Mouse (Mus musculus) hindbrain, embryonic 15.5 days (tissue): ENCODE measurements at regions not wholly inside any gene's neighbourhood (a gene's known extent, or its start where the extent isn't known, plus 50 kb on each side); places are given as distances from the start of the nearest gene placed in this dataset.

Experiments used
- ATAC-seq: fragments of 200-750 bp; cut with Nextera tagmentation; 2 replicates; pipeline ENCODE4 v1.8.0; 2017; ENCODE audit warnings: low read depth, moderate number of reproducible peaks, moderate TSS enrichment; ENCODE audit not compliant: low FRiP score
- H3K27ac ChIP-seq: fragments of 300-500 bp; sonication (generic); replicated peaks from 2 replicates; pipeline ENCODE4 v1.5.1; 2015; ENCODE audit warnings: mild to moderate bottlenecking, inconsistent platforms
- H3K27me3 ChIP-seq: fragments of 300-500 bp; sonication (generic); 2 replicates; pipeline ENCODE4 v1.6.1; 2015; ENCODE audit warnings: control low read depth, inconsistent platforms
- H3K36me3 ChIP-seq: fragments of 300-500 bp; sonication (generic); 2 replicates; pipeline ENCODE4 v1.6.1; 2015; ENCODE audit warnings: control low read depth, inconsistent platforms
- H3K4me1 ChIP-seq: fragments of 300-500 bp; sonication (generic); replicated peaks from 2 replicates; pipeline ENCODE4 v1.6.1; 2015; ENCODE audit warnings: control low read depth, inconsistent platforms
- H3K4me2 ChIP-seq: fragments of 300-500 bp; sonication (generic); 2 replicates; pipeline ENCODE4 v1.6.1; 2015; ENCODE audit warnings: moderate library complexity, mild to moderate bottlenecking, inconsistent platforms
- H3K4me3 ChIP-seq: fragments of 300-500 bp; sonication (generic); 2 replicates; pipeline ENCODE4 v1.5.1; 2015; ENCODE audit warnings: mild to moderate bottlenecking, inconsistent platforms
- H3K9ac ChIP-seq: fragments of 300-500 bp; sonication (generic); 2 replicates; pipeline ENCODE4 v1.6.1; 2015; ENCODE audit warnings: inconsistent platforms
- H3K9me3 ChIP-seq: fragments of 300-500 bp; sonication (generic); 2 replicates; pipeline ENCODE4 v1.6.1; 2016; ENCODE audit warnings: control low read depth, inconsistent platforms
- WGBS: fragments of 180-500 bp; shearing (Covaris S2); methylation state at CpG from one replicate; pipeline ENCODE4 v1.1.7; 2015; 5-methylcytosine and 5-hydroxymethylcytosine counted together

DNA sequence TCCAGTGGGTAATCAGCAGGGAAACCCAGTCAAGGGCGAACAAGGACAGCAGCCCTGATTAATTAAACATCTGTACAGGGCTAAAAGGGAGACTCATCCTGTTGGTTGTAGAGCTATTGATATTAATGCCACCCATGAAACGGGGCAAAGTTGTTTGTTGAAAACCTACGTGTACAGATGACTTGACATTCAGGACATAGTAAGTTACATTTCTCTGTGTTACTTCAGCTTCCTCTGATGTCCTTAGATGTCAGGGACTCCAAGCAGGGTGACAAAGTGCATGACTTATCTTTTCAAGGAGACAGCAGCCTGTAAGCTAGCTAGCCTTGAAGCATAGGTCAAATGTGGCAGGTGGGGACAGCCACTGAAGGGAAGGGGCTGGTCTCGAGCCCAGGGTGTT, 390.5 kb downstream of the Ccdc171 start:
- H3K27ac ChIP-seq: no peak overlapping the region
- WGBS: 75% methylated on average over 4 of the region's 4 CpGs
- ATAC-seq: no peak

DNA sequence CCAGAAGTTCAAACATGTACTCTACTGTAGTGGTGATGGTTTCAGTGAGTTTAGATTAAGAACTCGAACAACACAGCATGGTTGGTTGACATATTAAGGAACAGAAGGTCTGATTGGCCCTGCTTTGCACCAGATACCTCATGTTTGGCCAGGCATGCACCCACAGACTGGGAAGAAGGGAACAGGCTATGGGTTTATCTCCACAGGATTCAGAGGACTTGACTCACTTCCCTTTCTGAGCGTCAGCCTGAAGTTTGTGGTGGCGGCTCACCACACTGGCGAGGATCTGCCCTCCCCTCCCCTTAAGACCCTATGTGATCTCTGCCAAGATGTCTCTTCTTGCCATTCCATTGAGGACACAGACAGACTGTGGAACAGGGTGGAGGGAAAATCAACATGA, 391.7 kb downstream of the Ccdc171 start:
- WGBS: 92% methylated on average over 4 of the region's 4 CpGs
- no peak for ATAC-seq

More for the DNA sequence above, 390.5 kb downstream of the Ccdc171 start:
- no peaks in the 10 kb centered on the region for H3K27me3 ChIP-seq
- no peaks in the 10 kb centered on the region for H3K4me1 ChIP-seq
- no peak overlapping the region for H3K4me2 ChIP-seq
- H3K36me3 ChIP-seq: no peaks in the 10 kb centered on the region
- no peaks in the 10 kb centered on the region for H3K9me3 ChIP-seq
- H3K9ac ChIP-seq: no peak overlapping the region
- no peak overlapping the region for H3K4me3 ChIP-seq

DNA sequence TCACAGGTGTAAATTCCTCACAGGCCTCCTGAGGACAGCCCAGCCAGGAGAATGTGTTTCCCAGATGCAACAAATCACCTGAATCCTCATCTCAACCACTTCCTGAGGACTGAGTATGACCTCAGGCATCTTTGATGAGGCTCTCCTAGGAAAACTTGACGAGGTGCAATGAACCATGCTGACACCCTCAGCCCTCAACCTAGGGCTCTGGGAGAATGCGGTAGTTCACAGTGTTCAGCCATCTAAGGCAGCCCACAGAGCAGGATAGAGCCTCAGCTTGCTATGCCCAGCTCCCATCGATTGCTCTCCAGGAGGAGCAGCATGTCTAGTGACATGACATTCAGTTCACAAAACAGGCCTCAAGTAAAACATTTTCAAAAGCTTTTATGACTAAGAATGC, 392.7 kb downstream of the Ccdc171 start:
- no peak for ATAC-seq
- H3K4me1 ChIP-seq: no peaks in the 10 kb centered on the region
- H3K9ac ChIP-seq: no peak overlapping the region
- H3K9me3 ChIP-seq: no peaks in the 10 kb centered on the region
- no peak overlapping the region for H3K4me3 ChIP-seq
- WGBS: 93% methylated on average over 3 of the region's 3 CpGs
- no peaks in the 10 kb centered on the region for H3K27me3 ChIP-seq
- H3K27ac ChIP-seq: no peak overlapping the region
- no peaks in the 10 kb centered on the region for H3K36me3 ChIP-seq
- no peak overlapping the region for H3K4me2 ChIP-seq

More for the DNA sequence above, 391.7 kb downstream of the Ccdc171 start:
- Histone ChIP-seq H3K4me3 (no peak overlapping the region), H3K27ac (no peak overlapping the region), H3K9me3 (no peaks in the 10 kb centered on the region), H3K36me3 (no peaks in the 10 kb centered on the region), H3K4me2 (no peak overlapping the region), H3K27me3 (no peaks in the 10 kb centered on the region), H3K4me1 (no peaks in the 10 kb centered on the region), H3K9ac (no peak overlapping the region)

DNA sequence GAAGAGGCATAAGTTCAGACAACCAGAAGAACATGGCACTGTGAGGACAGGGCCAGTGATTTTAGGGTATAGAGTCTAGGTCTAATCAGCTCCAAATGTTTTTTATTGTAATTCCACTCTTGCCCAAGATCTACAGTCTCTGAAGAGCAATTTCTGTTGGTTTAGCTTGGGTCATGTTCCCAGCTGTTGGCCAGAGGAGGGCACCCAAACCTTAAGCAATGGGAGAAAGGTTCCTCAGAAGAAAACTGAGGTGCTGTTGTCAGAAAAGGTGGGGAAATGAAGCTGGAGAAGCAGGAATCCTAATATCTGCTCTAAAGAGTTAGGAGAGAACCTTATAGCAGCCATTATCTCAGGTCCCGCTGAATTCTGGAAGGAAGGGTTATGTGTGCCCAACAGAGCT, 393.7 kb downstream of the Ccdc171 start:
- no peak overlapping the region for H3K27ac ChIP-seq
- H3K9ac ChIP-seq: no peak overlapping the region
- no peaks in the 10 kb centered on the region for H3K36me3 ChIP-seq
- H3K9me3 ChIP-seq: no peaks in the 10 kb centered on the region
- 84% methylated on average over 1 of the region's 1 CpGs for WGBS
- H3K27me3 ChIP-seq: no peaks in the 10 kb centered on the region
- no peak overlapping the region for H3K4me3 ChIP-seq
- no peaks in the 10 kb centered on the region for H3K4me1 ChIP-seq
- no peak overlapping the region for H3K4me2 ChIP-seq
- ATAC-seq: no peak

DNA sequence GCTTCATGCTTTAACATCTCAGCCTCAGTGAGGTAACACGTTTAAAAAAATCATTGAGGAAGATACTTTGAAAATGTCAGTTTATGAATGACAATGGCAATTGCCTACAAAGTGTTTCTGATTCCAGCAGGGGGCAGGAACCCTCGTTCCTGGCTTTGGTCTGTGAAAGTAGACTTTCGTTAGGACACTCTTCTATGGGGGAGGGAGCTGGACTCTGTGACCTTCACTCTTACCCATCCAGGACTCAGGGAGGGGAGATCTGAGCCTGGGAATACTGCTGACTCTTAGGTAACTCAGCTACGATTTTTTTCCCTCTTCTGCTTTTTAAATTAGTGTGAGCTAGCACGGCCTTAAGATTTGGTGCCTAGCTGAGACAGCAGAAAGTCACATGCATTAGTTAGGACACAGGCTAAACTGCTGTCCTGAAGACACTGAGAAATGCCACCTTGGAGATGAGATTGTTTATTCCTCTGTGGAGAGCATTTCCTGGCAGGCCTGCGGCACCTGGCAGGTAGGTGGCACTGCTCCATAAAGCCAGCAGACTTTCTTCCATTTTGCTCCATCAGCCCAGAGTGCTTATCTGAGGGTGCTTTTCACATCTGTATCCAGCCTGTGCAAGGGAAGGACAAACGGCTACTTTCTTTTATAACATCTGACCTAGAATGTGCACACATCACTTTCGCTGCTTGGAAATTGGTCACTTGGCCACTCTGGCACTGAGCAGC, 399.9 kb downstream of the Ccdc171 start:
- H3K27me3 ChIP-seq: no peaks in the 10 kb centered on the region
- WGBS: 63% methylated on average over 8 of the region's 8 CpGs
- H3K27ac ChIP-seq: no peak overlapping the region
- H3K9me3 ChIP-seq: no peaks in the 10 kb centered on the region
- no peak for ATAC-seq
- H3K4me2 ChIP-seq: no peak overlapping the region
- H3K36me3 ChIP-seq: no peaks in the 10 kb centered on the region
- no peak overlapping the region for H3K4me3 ChIP-seq
- H3K4me1 ChIP-seq: 0 out of 2 replicates have a peak, but pooled peaks cover 4% of the 10 kb centered on the region
- H3K9ac ChIP-seq: no peak overlapping the region

DNA sequence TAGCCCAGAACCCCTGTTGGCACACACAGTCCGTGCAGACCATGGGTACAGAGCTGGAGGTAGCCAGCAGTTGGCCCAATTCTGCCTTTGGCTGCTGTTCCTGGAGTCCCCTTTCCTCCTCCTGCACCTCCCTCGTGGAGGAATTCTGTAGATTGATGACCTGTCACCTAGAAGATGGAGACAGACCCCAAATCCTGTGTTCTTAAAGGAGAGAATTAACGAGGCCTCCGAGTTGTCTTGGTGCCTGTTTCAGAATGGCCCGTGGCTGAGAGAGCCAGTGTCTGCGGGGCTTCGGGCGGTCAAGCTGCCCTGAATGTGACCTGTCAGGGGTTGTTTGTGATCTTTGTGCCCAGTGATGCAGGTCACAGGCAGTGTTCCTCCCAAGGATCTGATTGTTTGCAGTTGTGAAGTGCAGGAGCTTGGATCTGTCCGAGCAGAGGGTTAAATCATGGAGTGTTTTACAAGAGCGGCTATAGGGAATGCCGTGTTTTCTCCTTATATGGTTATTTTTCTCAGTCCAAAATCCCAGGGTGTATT, 400.9 kb downstream of the Ccdc171 start:
- H3K27me3 ChIP-seq: no peaks in the 10 kb centered on the region
- no peak for ATAC-seq
- WGBS: 21% methylated on average over 11 of the region's 11 CpGs
- no peak overlapping the region for H3K4me3 ChIP-seq
- H3K9me3 ChIP-seq: no peaks in the 10 kb centered on the region
- H3K9ac ChIP-seq: no peak overlapping the region
- H3K4me2 ChIP-seq: no peak overlapping the region
- H3K36me3 ChIP-seq: no peaks in the 10 kb centered on the region
- H3K4me1 ChIP-seq: 0 out of 2 replicates have a peak, but pooled peaks cover 4% of the 10 kb centered on the region
- no peak overlapping the region for H3K27ac ChIP-seq

DNA sequence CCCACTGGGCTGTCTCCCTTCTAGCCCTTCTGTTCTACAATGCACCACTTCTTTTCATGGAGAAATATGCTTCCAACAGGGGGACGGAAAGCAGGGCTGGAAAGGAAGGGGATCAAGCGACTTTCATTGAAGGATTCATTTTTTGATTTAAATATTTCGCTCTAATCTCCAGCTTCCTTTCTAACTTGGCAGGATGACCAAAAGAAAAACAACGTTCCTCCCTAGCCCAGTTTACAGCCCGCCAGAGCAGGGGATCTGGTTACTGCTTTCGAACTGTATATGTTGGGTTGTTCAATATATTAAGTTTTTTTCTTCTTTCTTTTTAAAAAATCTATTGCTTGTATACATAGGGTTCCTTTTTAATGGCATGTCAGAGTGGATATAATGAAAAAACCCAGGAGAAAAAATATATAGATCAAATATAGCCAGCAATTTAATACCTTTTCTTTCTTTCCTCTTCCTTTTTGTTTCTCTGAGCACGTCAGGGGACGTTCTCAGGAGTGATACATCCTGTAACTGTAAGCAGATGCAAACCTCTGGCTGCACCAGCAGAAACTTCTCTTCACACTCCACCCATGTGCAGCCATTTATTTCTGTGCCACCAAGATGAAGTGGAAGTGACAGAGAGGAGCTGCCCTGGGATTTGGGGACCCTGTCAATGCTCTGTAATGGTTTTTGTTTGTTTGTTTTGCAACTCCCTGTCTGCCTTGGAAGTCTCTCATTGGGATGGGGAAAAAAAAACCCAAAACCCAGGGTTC, 406.7 kb downstream of the Ccdc171 start:
- Histone ChIP-seq H3K9ac (no peak overlapping the region), H3K27me3 (no peaks in the 10 kb centered on the region), H3K4me3 (no peak overlapping the region), H3K4me1 (no peaks in the 10 kb centered on the region), H3K27ac (no peak overlapping the region), H3K36me3 (no peaks in the 10 kb centered on the region), H3K4me2 (no peak overlapping the region), H3K9me3 (no peaks in the 10 kb centered on the region)
- no peak for ATAC-seq
- 79% methylated on average over 8 of the region's 8 CpGs for WGBS

DNA sequence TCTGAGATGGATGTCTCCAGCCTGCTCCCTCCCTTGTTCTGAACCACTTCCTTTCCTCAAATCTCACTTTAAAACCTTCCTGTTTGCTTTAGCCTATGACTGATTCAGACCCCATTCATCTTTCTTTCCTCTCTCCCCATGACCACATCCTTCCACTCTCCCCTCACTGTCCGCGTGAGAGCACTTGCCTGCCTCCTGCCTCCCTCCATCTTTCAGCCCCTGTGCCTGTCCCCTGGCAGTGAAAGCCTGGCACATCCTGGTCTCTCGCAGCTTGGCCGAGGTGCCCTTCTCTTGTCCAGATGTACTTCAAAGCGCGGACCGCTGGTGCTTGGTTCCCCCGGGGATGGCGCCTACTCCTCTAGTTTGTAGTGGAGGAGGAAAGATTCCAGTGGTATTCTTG, 416.3 kb downstream of the Ccdc171 start:
- Histone ChIP-seq H3K9ac (no peak overlapping the region), H3K4me3 (no peak overlapping the region), H3K27ac (no peak overlapping the region), H3K27me3 (no peaks in the 10 kb centered on the region), H3K36me3 (no peaks in the 10 kb centered on the region), H3K4me1 (no peaks in the 10 kb centered on the region), H3K4me2 (no peak overlapping the region), H3K9me3 (no peaks in the 10 kb centered on the region)
- ATAC-seq: no peak
- WGBS: 83% methylated on average over 9 of the region's 9 CpGs

DNA sequence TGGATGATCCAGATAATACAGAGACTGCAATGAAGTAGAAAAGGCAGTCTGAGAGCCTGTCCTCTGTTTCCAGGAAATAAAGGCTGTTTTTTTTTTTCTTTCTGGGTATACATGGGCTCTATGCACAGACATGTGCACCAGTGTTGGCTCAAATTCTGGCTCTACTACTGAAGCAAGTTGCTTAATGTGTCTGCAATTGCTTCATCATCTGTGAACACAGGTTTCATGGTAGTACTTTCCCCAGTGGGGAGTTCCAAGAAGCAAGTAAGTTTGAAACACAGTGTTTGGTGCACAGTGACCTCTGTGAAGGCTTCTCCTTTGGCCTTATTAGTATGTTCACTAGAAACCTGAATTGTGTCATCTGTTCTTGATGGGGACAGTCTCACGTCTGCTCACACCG, 424.3 kb downstream of the Ccdc171 start:
- no peak overlapping the region for H3K27ac ChIP-seq

DNA sequence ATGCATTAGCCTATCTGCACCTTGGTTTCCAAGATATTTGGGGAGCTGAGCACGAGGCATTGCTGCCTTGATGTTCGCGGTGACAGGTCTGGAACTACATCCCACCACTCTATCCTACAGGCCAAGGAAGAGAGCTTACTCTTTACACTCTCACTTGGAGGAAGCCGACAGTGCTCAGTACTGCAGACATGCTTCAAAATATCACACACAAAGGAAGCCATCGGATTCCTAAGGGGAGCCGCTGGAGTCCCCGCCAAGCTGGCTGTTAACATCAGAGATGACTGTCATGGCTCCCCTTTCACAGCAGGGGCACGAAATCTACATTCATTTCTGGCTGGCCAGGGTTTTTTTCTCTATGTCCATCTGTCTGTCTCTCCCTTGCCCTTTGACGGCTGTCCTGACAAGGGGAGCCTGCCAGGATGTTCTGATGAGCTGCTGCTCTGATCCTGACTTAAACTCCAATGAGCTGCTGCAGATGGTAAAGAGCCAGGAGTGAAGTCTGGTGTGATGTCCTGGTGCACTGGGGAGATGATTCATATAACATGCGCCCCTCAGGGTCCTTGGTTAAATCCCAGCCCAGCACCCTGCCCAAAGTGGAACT, 425.6 kb downstream of the Ccdc171 start:
- H3K4me2 ChIP-seq: no peak overlapping the region
- no peak overlapping the region for H3K4me3 ChIP-seq
- 64% methylated on average over 10 of the region's 10 CpGs for WGBS
- no peaks in the 10 kb centered on the region for H3K4me1 ChIP-seq
- H3K27ac ChIP-seq: no peak overlapping the region
- ATAC-seq: no peak
- no peaks in the 10 kb centered on the region for H3K36me3 ChIP-seq
- no peaks in the 10 kb centered on the region for H3K27me3 ChIP-seq
- H3K9ac ChIP-seq: no peak overlapping the region
- H3K9me3 ChIP-seq: no peaks in the 10 kb centered on the region

More for the DNA sequence above, 424.3 kb downstream of the Ccdc171 start:
- H3K9me3 ChIP-seq: no peaks in the 10 kb centered on the region
- no peaks in the 10 kb centered on the region for H3K4me1 ChIP-seq
- no peak overlapping the region for H3K4me3 ChIP-seq
- WGBS: 92% methylated on average over 2 of the region's 2 CpGs
- ATAC-seq: no peak
- no peak overlapping the region for H3K4me2 ChIP-seq
- H3K9ac ChIP-seq: no peak overlapping the region
- no peaks in the 10 kb centered on the region for H3K27me3 ChIP-seq
- H3K36me3 ChIP-seq: no peaks in the 10 kb centered on the region

DNA sequence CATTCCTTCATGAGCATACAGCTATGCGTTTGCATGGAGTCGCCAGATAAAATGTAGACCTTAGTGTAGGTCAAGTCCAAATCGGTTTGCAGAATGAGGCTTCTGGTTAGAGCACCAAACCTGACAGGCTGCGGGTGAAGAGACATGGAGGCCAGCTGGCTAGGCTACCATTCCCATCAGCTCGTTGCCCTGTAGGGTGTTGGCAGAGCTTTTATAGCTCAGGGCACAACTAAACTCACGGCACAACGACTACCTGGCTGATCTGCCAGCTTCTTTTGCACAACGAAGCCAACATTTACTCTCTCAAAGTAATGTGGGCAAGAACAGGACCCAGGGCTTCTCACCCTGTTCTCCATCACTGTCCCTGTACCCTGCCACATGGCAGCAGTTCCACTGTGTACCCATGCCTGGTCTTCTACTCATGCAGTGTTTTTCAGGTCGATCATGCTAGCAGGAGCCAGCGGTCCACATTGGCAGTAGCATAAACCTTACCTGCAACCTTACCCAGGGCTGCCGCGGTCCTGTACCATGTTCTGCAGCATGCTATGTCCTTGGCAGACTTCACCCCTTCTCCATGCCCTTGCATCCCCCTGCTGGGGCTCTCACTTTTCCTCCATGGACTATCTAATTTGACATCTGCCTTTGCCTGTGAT, 431.0 kb downstream of the Ccdc171 start:
- H3K4me3 ChIP-seq: no peak overlapping the region
- H3K27ac ChIP-seq: no peak overlapping the region
- no peaks in the 10 kb centered on the region for H3K36me3 ChIP-seq
- no peaks in the 10 kb centered on the region for H3K27me3 ChIP-seq
- H3K9ac ChIP-seq: no peak overlapping the region
- ATAC-seq: no peak
- H3K4me1 ChIP-seq: no peaks in the 10 kb centered on the region
- WGBS: 91% methylated on average over 12 of the region's 12 CpGs
- no peaks in the 10 kb centered on the region for H3K9me3 ChIP-seq
- no peak overlapping the region for H3K4me2 ChIP-seq
